Mouse (Mus musculus) intestine, embryonic 16.5 days (tissue): Measurements from ENCODE around the gene Foxj1. TPM values are rescaled to one million over a fixed set of nuclear protein-coding genes. Genes with fewer than 3 reads are reported as not detected.

Experiments
- ATAC-seq: fragments of 200-750 bp; cut with Nextera tagmentation; 2 replicates; pipeline ENCODE4 v1.8.0; 2017; ENCODE audit warnings: moderate TSS enrichment, moderate library complexity
- H3K27ac ChIP-seq: fragments of 300-500 bp; sonication (generic); 2 replicates; pipeline ENCODE4 v1.5.1; 2014; ENCODE audit warnings: mild to moderate bottlenecking, low read length
- H3K27me3 ChIP-seq: fragments of 300-500 bp; sonication (generic); replicated peaks from 2 replicates; pipeline ENCODE4 v1.6.1; 2014; ENCODE audit warnings: low read length, control low read depth, mixed read lengths; ENCODE audit not compliant: control insufficient read depth, insufficient read depth
- H3K36me3 ChIP-seq: fragments of 300-500 bp; sonication (generic); 2 replicates; pipeline ENCODE4 v1.6.1; 2014; ENCODE audit warnings: low read length, control low read depth; ENCODE audit not compliant: control insufficient read depth, insufficient read depth
- H3K4me1 ChIP-seq: fragments of 300-500 bp; sonication (generic); 2 replicates; pipeline ENCODE4 v1.6.1; 2014; ENCODE audit warnings: low read length, control low read depth, mixed read lengths; ENCODE audit not compliant: control insufficient read depth, insufficient read depth
- H3K4me2 ChIP-seq: fragments of 300-500 bp; sonication (generic); 2 replicates; pipeline ENCODE4 v1.6.1; 2014; ENCODE audit warnings: low read depth, low read length, control low read depth
- H3K4me3 ChIP-seq: fragments of 300-500 bp; sonication (generic); 2 replicates; pipeline ENCODE4 v1.5.1; 2014; ENCODE audit warnings: mild to moderate bottlenecking, low read length
- H3K9ac ChIP-seq: fragments of 300-500 bp; sonication (generic); 2 replicates; pipeline ENCODE4 v1.6.1; 2014; ENCODE audit warnings: low read depth, low read length
- H3K9me3 ChIP-seq: fragments of 300-500 bp; sonication (generic); 2 replicates; pipeline ENCODE4 v1.6.1; 2016; ENCODE audit warnings: low read length, control low read depth; ENCODE audit not compliant: control insufficient read depth
- WGBS: fragments of 180-500 bp; shearing (Covaris S2); extraction: QIAGEN DNeasy Blood & Tissue Kit; methylation state at CpG from one replicate; pipeline ENCODE4 v1.1.7; 2014; 5-methylcytosine and 5-hydroxymethylcytosine counted together
- polyA plus RNA-seq: library from polyadenylated mRNA; unstranded; fragments of >200 nt; fragmentation: Nextera tagmentation; extraction: Ambion mirVana; gene quantifications from 2 replicates; pipeline ENCODE4 v1.2.1, GENCODE M21; 2015

The Foxj1 gene
- polyA plus RNA-seq, 1 experiment from 2014 or later, result 0.27 TPM

DNA sequence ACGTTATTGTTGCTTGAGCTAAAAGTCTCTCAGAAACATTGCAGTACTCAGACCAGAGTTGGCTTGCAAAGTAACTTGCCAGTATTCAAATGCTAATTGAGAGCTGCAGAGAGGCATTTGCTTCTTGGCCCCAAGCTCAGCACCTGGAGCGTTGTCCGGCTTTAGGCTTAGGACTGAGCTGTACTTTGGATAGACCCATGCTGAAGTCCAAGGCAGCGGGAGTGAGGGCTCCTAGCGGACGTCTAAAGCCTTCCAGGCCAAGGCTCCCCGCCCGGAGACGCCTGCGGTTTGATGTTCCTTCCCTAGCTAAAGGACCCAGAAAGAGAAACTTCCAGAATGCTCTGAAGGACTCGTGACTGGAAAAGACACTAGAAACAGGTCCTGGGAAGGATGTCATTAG lies 53.1 kb downstream of the Foxj1 start:
- H3K4me3 ChIP-seq, result no peak overlapping the region; the same call in 1 of the 2 replicates
- no peak overlapping the region for H3K4me2 ChIP-seq
- no peak for ATAC-seq

GRCm38 (mm10) chr11:116281671-116282070 lies 53.5 kb downstream of the Foxj1 start:
- Histone ChIP-seq H3K9ac (peak overlapping the region; percentile 53), H3K4me1 (peaks cover 27% of the 10 kb centered on the region), H3K9me3 (no peaks in the 10 kb centered on the region), H3K4me2 (peak overlapping the region; percentile 56), H3K27me3 (peaks cover 50% of the 10 kb centered on the region), H3K4me3 (peak overlapping the region; percentile 43), H3K27ac (no peak overlapping the region), H3K36me3 (no peaks in the 10 kb centered on the region)
- WGBS, result 3% methylated on average over 18 of the region's 18 CpGs
- no peak for ATAC-seq

More for the DNA sequence above, 53.1 kb downstream of the Foxj1 start:
- H3K27ac ChIP-seq, result no peak overlapping the region
- no peak overlapping the region for H3K9ac ChIP-seq
- H3K27me3 ChIP-seq, result peaks cover 50% of the 10 kb centered on the region
- no peaks in the 10 kb centered on the region for H3K36me3 ChIP-seq
- WGBS, result 1% methylated on average over 11 of the region's 11 CpGs
- peaks cover 28% of the 10 kb centered on the region for H3K4me1 ChIP-seq
- H3K9me3 ChIP-seq, result no peaks in the 10 kb centered on the region

GRCm38 (mm10) chr11:116280751-116281663 lies 54.2 kb downstream of the Foxj1 start, which contains the start of gene Galr2:
TSS of gene Galr2 (plus strand) at chr11:116280939.
- 8% methylated on average over 48 of the region's 48 CpGs for WGBS
- Histone ChIP-seq H3K27me3 (peaks cover 50% of the 10 kb centered on the region), H3K9me3 (no peaks in the 10 kb centered on the region), H3K4me1 (peaks cover 27% of the 10 kb centered on the region), H3K36me3 (no peaks in the 10 kb centered on the region), H3K4me3 (peak within 1 kb of the TSS; percentile 43), H3K9ac (peak within 1 kb of the TSS; percentile 53), H3K27ac (no peak within 1 kb of the TSS), H3K4me2 (peak within 1 kb of the TSS; percentile 56)
- ATAC-seq, result 0 out of 2 replicates have a peak, but pooled peaks have one; percentile 27

Other genes with a start within 250 kb of the Foxj1 start
- 135 and 160 TPM in 2 replicates for gene Wbp2, start 248.4 kb downstream of the Foxj1 start, polyA plus RNA-seq
- gene Trim47, start 208.2 kb downstream of the Foxj1 start, polyA plus RNA-seq, result 13.9 and 14.7 TPM in 2 replicates
- gene Trim65, start 204.3 kb downstream of the Foxj1 start, polyA plus RNA-seq, result 7.7 and 9.3 TPM in 2 replicates
- gene Mrpl38, start 196.5 kb downstream of the Foxj1 start, polyA plus RNA-seq, result 104 and 110 TPM in 2 replicates
- 15.4 and 16.9 TPM in 2 replicates for gene Fbf1, start 167.2 kb downstream of the Foxj1 start, polyA plus RNA-seq
- gene Ten1, start 136.5 kb downstream of the Foxj1 start, polyA plus RNA-seq, result 106 and 115 TPM in 2 replicates
- 85.5 and 104 TPM in 2 replicates for gene Acox1, start 136.4 kb downstream of the Foxj1 start, polyA plus RNA-seq
- gene Evpl, start 97.3 kb downstream of the Foxj1 start, polyA plus RNA-seq, result 1.9 and 2.5 TPM in 2 replicates
- gene Srp68, start 61.2 kb downstream of the Foxj1 start, polyA plus RNA-seq, result 90.9 and 94.8 TPM in 2 replicates
- 0.16 and 0.31 TPM in 2 replicates for gene Galr2, start 54.5 kb downstream of the Foxj1 start, polyA plus RNA-seq
- gene Exoc7, start 28.2 kb downstream of the Foxj1 start, polyA plus RNA-seq, result 52.5 and 54.6 TPM in 2 replicates
- 4.4 and 5.2 TPM in 2 replicates for gene Rnf157, start 77.6 kb upstream of the Foxj1 start, polyA plus RNA-seq
- 47.2 and 55.0 TPM in 2 replicates for gene Ubald2, start 98.7 kb upstream of the Foxj1 start, polyA plus RNA-seq
- gene Qrich2, start 130.8 kb upstream of the Foxj1 start, polyA plus RNA-seq, result 0.39 TPM in 2 replicates
- gene Prpsap1, start 158.8 kb upstream of the Foxj1 start, polyA plus RNA-seq, result 260 and 274 TPM in 2 replicates
- 3.9 and 5.2 TPM in 2 replicates for gene Sphk1, start 195.5 kb upstream of the Foxj1 start, polyA plus RNA-seq
- 3.1 and 3.7 TPM in 2 replicates for gene Ube2o, start 246.0 kb upstream of the Foxj1 start, polyA plus RNA-seq